Mouse (Mus musculus) small intestine, adult 2 months (tissue): ENCODE data around the gene Whamm. TPM values are rescaled to one million over a fixed set of nuclear protein-coding genes. Genes with fewer than 3 reads are reported as not detected.

Experiments
- H3K27ac ChIP-seq: fragments of 200-500 bp; 2 replicates; pipeline ENCODE4 v1.5.1; 2012; ENCODE audit warnings: low read depth, low read length, control low read depth, inconsistent platforms; ENCODE audit not compliant: insufficient read depth
- H3K27me3 ChIP-seq: fragments of 200-500 bp; 2 replicates; pipeline ENCODE4 v1.6.1; 2012; ENCODE audit warnings: mild to moderate bottlenecking, moderate library complexity, low read length, inconsistent platforms; ENCODE audit not compliant: control insufficient read depth, insufficient read depth
- H3K36me3 ChIP-seq: fragments of 200-500 bp; 2 replicates; pipeline ENCODE4 v1.6.1; 2012; ENCODE audit warnings: mild to moderate bottlenecking, low read length, control low read depth, inconsistent platforms; ENCODE audit not compliant: control insufficient read depth, insufficient read depth
- H3K4me1 ChIP-seq: fragments of 200-500 bp; 2 replicates; pipeline ENCODE4 v1.6.1; 2012; ENCODE audit warnings: low read length, inconsistent platforms, mixed read lengths; ENCODE audit not compliant: control insufficient read depth, insufficient read depth, insufficient read length
- H3K4me3 ChIP-seq: fragments of 200-500 bp; 2 replicates; pipeline ENCODE4 v1.5.1; 2012; ENCODE audit warnings: low read depth, mild to moderate bottlenecking, control low read depth, inconsistent platforms, low read length, moderate library complexity
- CTCF ChIP-seq: fragments of 200-500 bp; IDR thresholded peaks from 2 replicates; pipeline ENCODE4 v1.5.1; 2012; ENCODE audit warnings: low read depth, mild to moderate bottlenecking, control low read depth, inconsistent platforms, low read length, moderate library complexity, mixed read lengths; ENCODE audit not compliant: insufficient replicate concordance, insufficient read length; ENCODE audit errors: extremely low read depth
- POLR2A ChIP-seq: fragments of 200-500 bp; IDR thresholded peaks from 2 replicates; pipeline ENCODE4 v1.6.1; 2012; ENCODE audit warnings: low read depth, mild to moderate bottlenecking, control low read depth, inconsistent platforms, low read length, moderate library complexity
- WGBS: fragments of 180-500 bp; shearing (Covaris S2); methylation state at CpG from one replicate; pipeline ENCODE4 v1.1.7; 2018; 5-methylcytosine and 5-hydroxymethylcytosine counted together
- polyA plus RNA-seq: library from polyadenylated mRNA; depleted of rRNA; stranded (reverse); fragments of >200 nt; gene quantifications from 2 replicates; pipeline ENCODE4 v1.2.3, GENCODE M21; 2012

The Whamm gene
- polyA plus RNA-seq, 1 experiment = 34.0 TPM

- 85% methylated on average over 6 of the region's 6 CpGs for WGBS
- Histone ChIP-seq H3K27ac (no peak overlapping the region), H3K4me3 (no peak overlapping the region), H3K27me3 (no peaks in the 10 kb centered on the region), H3K36me3 (peaks cover 64% of the 10 kb centered on the region), H3K4me1 (peaks cover 10% of the 10 kb centered on the region)
- TF ChIP-seq POLR2A = no peak
- TF ChIP-seq CTCF = no peak
Observed at GRCm38 (mm10) chr7:81596086-81596485, 25.0 kb downstream of the Whamm start.

GRCm38 (mm10) chr7:81597660-81598059, 26.6 kb downstream of the Whamm start:
- no peak overlapping the region for H3K4me3 ChIP-seq
- H3K36me3 ChIP-seq = peaks cover 50% of the 10 kb centered on the region
- peaks cover 10% of the 10 kb centered on the region for H3K4me1 ChIP-seq
- H3K27me3 ChIP-seq = no peaks in the 10 kb centered on the region
- TF ChIP-seq POLR2A (no peak), CTCF (no peak)
- no peak overlapping the region for H3K27ac ChIP-seq
- WGBS = 88% methylated on average over 1 of the region's 1 CpGs

GRCm38 (mm10) chr7:81599379-81600280, 28.6 kb downstream of the Whamm start:
- TF ChIP-seq CTCF (no peak), POLR2A (no peak)
- Histone ChIP-seq H3K27me3 (no peaks in the 10 kb centered on the region), H3K4me3 (no peak overlapping the region), H3K27ac (peak overlapping the region; percentile 1; the same call in 1 of the 2 replicates), H3K36me3 (peaks cover 33% of the 10 kb centered on the region), H3K4me1 (peaks cover 10% of the 10 kb centered on the region)
- 64% methylated on average over 8 of the region's 8 CpGs for WGBS

- Histone ChIP-seq H3K27me3 (no peaks in the 10 kb centered on the region), H3K4me1 (peaks cover 3% of the 10 kb centered on the region; the same call in 1 of the 2 replicates), H3K27ac (no peak overlapping the region), H3K36me3 (no peaks in the 10 kb centered on the region; the same call in 1 of the 2 replicates), H3K4me3 (no peak overlapping the region)
- TF ChIP-seq POLR2A = no peak
- no peak for TF ChIP-seq CTCF
- 81% methylated on average over 5 of the region's 5 CpGs for WGBS
Observed at GRCm38 (mm10) chr7:81604991-81605390, 33.9 kb downstream of the Whamm start.

- Histone ChIP-seq H3K27me3 (no peaks in the 10 kb centered on the region), H3K4me3 (no peak overlapping the region), H3K4me1 (no peaks in the 10 kb centered on the region), H3K36me3 (peaks cover 2% of the 10 kb centered on the region; the same call in 1 of the 2 replicates), H3K27ac (no peak overlapping the region)
- TF ChIP-seq POLR2A (no peak), CTCF (no peak)
- 74% methylated on average over 4 of the region's 4 CpGs for WGBS
Observed at GRCm38 (mm10) chr7:81605489-81605888, 34.4 kb downstream of the Whamm start.

- no peaks in the 10 kb centered on the region for H3K4me1 ChIP-seq
- no peak overlapping the region for H3K27ac ChIP-seq
- peaks cover 5% of the 10 kb centered on the region; the same call in 1 of the 2 replicates for H3K36me3 ChIP-seq
- H3K27me3 ChIP-seq = no peaks in the 10 kb centered on the region
- WGBS = 74% methylated on average over 5 of the region's 5 CpGs
- TF ChIP-seq POLR2A (no peak), CTCF (no peak)
- H3K4me3 ChIP-seq = no peak overlapping the region
Observed at GRCm38 (mm10) chr7:81606452-81606851, 35.4 kb downstream of the Whamm start.

GRCm38 (mm10) chr7:81610125-81610524, 39.1 kb downstream of the Whamm start:
- no peaks in the 10 kb centered on the region for H3K27me3 ChIP-seq
- no peak overlapping the region for H3K4me3 ChIP-seq
- TF ChIP-seq POLR2A (no peak), CTCF (peak; percentile 44; the same call in 1 of the 2 replicates)
- H3K36me3 ChIP-seq = peaks cover 16% of the 10 kb centered on the region; the same call in 1 of the 2 replicates
- WGBS = 57% methylated on average over 18 of the region's 18 CpGs
- no peak overlapping the region for H3K27ac ChIP-seq
- no peaks in the 10 kb centered on the region for H3K4me1 ChIP-seq
